Mouse (Mus musculus) olfactory bulb, adult 2 months (tissue): Measurements from ENCODE around the gene Fth1.

Experiments used
- CTCF ChIP-seq: fragments of 200-500 bp; IDR thresholded peaks from 2 replicates; pipeline ENCODE4 v1.5.1; 2012; ENCODE audit warnings: low read depth, mild to moderate bottlenecking, low read length, moderate library complexity; ENCODE audit not compliant: insufficient read depth
- POLR2A ChIP-seq: fragments of 200-500 bp; IDR thresholded peaks from 2 replicates; pipeline ENCODE4 v1.6.1; 2012; ENCODE audit warnings: mild to moderate bottlenecking, low read depth, low read length, moderate library complexity; ENCODE audit not compliant: insufficient read depth

GRCm38 (mm10) chr19:10033211-10033973 is 53.0 kb downstream of the Fth1 start:
- TF ChIP-seq CTCF (peak; percentile 54; the same call in 1 of the 2 replicates), POLR2A (no peak)
